Mouse (Mus musculus): ENCODE data around the gene Nhlrc2. TPM values are rescaled to one million over a fixed set of nuclear protein-coding genes. Genes with fewer than 3 reads are reported as not detected.
"Not testable (repeated sequence)": the region's sequence is repeated elsewhere in the genome, so short reads cannot be mapped to it uniquely, and the experiment has no call there.

The Nhlrc2 gene
- total and polyA plus RNA-seq, 3 experiments = 9.9 to 18.3 (median 12.6) TPM

DNA sequence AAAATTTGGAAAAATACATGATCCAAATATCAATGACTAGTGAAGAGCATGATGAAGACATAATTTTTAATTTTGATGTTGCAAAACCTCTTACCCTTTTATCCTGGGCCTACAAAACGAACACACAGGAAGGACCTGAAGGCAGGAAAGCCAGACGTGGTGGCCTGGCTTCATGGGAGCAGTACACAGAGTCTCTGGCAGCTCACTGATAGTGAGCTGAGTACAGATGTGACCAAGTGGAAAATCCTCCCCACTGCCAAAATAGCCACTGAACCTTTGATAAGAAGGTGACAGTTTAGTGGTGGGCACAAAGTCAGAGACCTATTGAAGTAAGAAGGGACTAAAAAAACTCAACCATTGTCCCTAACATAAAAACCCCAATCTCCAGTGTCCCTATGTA, 34.5 kb upstream of the Nhlrc2 start:
- H3K9me3 ChIP-seq (replicated peaks; ENCODE audit: low read length); H3K4me3 ChIP-seq (replicated peaks in 1 of 3; ENCODE audit: low read depth in 2 of 3, low read length in 2 of 3, poor library complexity in 1 of 3); H3K79me2 ChIP-seq (replicated peaks; ENCODE audit: control insufficient read depth, extremely low read depth, insufficient read depth, poor library complexity, severe bottlenecking); DNase-seq (ENCODE audit: extremely low read depth); in situ Hi-C loops (cut with MboI; ENCODE audit: low pct_ligation_motif_present, low pct_unique_long_range_greater_than_20kb, low sequenced_read_pairs); H3K4me2 ChIP-seq (ENCODE audit: insufficient read depth, low read depth, poor library complexity, severe bottlenecking); H3K27me3 ChIP-seq (replicated peaks); H3K36me3 ChIP-seq (replicated peaks in 1 of 2; ENCODE audit: control insufficient read depth in 1 of 2, insufficient read depth in 1 of 2, low read length in 1 of 2); H3K9ac ChIP-seq (ENCODE audit: insufficient read depth, low read depth); dilution Hi-C loops (cut with MboI; ENCODE audit: extremely low pct_ligation_motif_present, extremely low pct_unique_long_range_greater_than_20kb, low sequenced_read_pairs); H3K27ac ChIP-seq (ENCODE audit: insufficient read depth, low read depth); H3K4me1 ChIP-seq (ENCODE audit: control insufficient read depth in 1 of 2, insufficient read depth in 2 of 2): not testable (repeated sequence)

DNA sequence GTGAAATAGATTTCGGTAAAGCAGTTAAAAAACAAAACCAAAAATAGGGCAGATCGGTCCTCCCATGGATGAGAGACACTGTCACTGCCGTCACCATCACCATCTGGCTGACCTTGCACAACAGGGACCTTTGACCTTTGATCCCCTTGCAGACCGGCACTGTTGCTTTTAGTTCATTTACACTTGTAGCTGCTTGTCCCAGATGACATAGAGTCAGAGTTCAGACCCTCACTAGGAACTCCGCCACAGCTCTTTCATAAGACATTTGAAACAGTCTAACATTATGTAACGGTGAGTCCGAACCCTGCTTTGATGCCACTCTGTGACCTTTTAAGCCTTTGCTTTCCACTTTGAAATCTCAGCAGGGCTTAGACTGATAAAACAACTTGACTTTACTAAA, 28.7 kb upstream of the Nhlrc2 start:
- H3K27me3 ChIP-seq (replicated peaks); H3K27ac ChIP-seq (ENCODE audit: insufficient read depth, low read depth); DNase-seq (ENCODE audit: extremely low read depth); dilution Hi-C loops (cut with MboI; ENCODE audit: extremely low pct_ligation_motif_present, extremely low pct_unique_long_range_greater_than_20kb, low sequenced_read_pairs); H3K4me2 ChIP-seq (ENCODE audit: insufficient read depth, low read depth, poor library complexity, severe bottlenecking); H3K36me3 ChIP-seq (replicated peaks in 1 of 2; ENCODE audit: control insufficient read depth in 1 of 2, insufficient read depth in 1 of 2, low read length in 1 of 2); H3K9me3 ChIP-seq (replicated peaks; ENCODE audit: low read length); H3K4me1 ChIP-seq (ENCODE audit: control insufficient read depth in 1 of 2, insufficient read depth in 2 of 2); H3K79me2 ChIP-seq (replicated peaks; ENCODE audit: control insufficient read depth, extremely low read depth, insufficient read depth, poor library complexity, severe bottlenecking); in situ Hi-C loops (cut with MboI; ENCODE audit: low pct_ligation_motif_present, low pct_unique_long_range_greater_than_20kb, low sequenced_read_pairs); H3K4me3 ChIP-seq (replicated peaks in 1 of 3; ENCODE audit: low read depth in 2 of 3, low read length in 2 of 3, poor library complexity in 1 of 3); H3K9ac ChIP-seq (ENCODE audit: insufficient read depth, low read depth): not testable (repeated sequence)

DNA sequence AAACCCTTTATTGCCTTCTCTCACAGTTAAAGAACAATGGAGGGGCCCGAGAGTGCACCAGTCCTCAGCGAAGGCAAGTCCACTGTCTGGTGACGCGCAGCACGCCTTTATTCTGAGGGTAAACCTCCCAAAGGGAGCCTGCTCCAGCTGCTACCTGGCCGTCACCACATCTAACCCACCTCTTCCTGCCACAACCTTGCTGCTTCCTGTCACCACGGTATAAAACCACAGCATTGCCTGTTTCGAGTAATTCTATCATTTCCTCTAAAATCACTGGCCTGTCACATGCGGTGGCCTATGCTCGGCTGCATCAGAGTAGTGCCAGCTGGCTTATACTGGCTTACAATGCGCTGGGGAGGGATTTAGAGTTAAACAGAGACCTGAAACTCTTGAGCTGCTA, 17.5 kb upstream of the Nhlrc2 start:
- H3K9ac ChIP-seq (ENCODE audit: insufficient read depth, low read depth); H3K4me2 ChIP-seq (ENCODE audit: insufficient read depth, low read depth, poor library complexity, severe bottlenecking); H3K27me3 ChIP-seq (replicated peaks); dilution Hi-C loops (cut with MboI; ENCODE audit: extremely low pct_ligation_motif_present, extremely low pct_unique_long_range_greater_than_20kb, low sequenced_read_pairs); DNase-seq (ENCODE audit: extremely low read depth); in situ Hi-C loops (cut with MboI; ENCODE audit: low pct_ligation_motif_present, low pct_unique_long_range_greater_than_20kb, low sequenced_read_pairs); H3K79me2 ChIP-seq (replicated peaks; ENCODE audit: control insufficient read depth, extremely low read depth, insufficient read depth, poor library complexity, severe bottlenecking); H3K4me1 ChIP-seq (ENCODE audit: control insufficient read depth in 1 of 2, insufficient read depth in 2 of 2); H3K9me3 ChIP-seq (replicated peaks; ENCODE audit: low read length); H3K4me3 ChIP-seq (replicated peaks in 1 of 3; ENCODE audit: low read depth in 2 of 3, low read length in 2 of 3, poor library complexity in 1 of 3); H3K27ac ChIP-seq (ENCODE audit: insufficient read depth, low read depth): not testable (repeated sequence)
- peaks cover 12 to 42% of the 10 kb centered on the region in 2 experiments for H3K36me3 ChIP-seq (replicated peaks in 1 of 2; ENCODE audit: control insufficient read depth in 1 of 2, insufficient read depth in 1 of 2, low read length in 1 of 2)

DNA sequence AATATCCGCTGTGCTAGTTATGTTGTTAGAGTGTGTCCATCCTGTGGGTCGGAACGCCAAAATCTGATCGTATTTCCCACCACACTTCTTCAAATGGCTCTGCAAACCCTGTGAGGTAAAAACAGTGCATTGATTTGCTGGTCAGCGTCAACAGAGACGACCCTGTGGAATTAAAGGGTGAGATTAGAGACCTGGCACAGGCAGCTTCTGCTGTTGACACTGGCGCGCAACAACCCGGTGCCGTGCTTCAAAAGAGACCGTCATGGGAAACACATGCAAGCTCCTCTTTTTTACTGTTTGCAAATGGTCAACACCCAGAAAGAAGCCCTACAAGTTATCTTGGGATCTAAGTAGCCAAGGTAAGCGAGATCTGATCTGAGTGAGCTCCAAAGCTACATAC, 16.8 kb upstream of the Nhlrc2 start:
- H3K9ac ChIP-seq (ENCODE audit: insufficient read depth, low read depth) = no peak overlapping the region
- TF ChIP-seq EP300 (IDR thresholded peaks at IDR 0.05; ENCODE audit: low read length) = no peak
- no peak for TF ChIP-seq SMC3 (IDR thresholded peaks at IDR 0.05; ENCODE audit: low read depth, low read length)
- no peak for TF ChIP-seq TBP (conservative IDR thresholded peaks at IDR 0.05; ENCODE audit: low read depth, low read length)
- TF ChIP-seq POLR2A (IDR thresholded peaks at IDR 0.05; ENCODE audit: low read depth, low read length) = no peak
- TF ChIP-seq ELF1 (IDR thresholded peaks at IDR 0.05; ENCODE audit: low read depth, low read length) = no peak
- TF ChIP-seq KAT2A (IDR thresholded peaks at IDR 0.05; ENCODE audit: insufficient replicate concordance, low read length) = no peak
- no peak for TF ChIP-seq IRF4 (IDR thresholded peaks at IDR 0.05; ENCODE audit: low read depth, low read length)
- TF ChIP-seq TCF12 (IDR thresholded peaks at IDR 0.05; ENCODE audit: low read depth, low read length) = no peak
- TF ChIP-seq UBTF (IDR thresholded peaks at IDR 0.05; ENCODE audit: low read depth, low read length) = no peak
- no peak for TF ChIP-seq ZMIZ1 (IDR thresholded peaks at IDR 0.05; ENCODE audit: low read depth, low read length)
- no peak for TF ChIP-seq CHD2 (IDR thresholded peaks at IDR 0.05; ENCODE audit: low read length)
- no peak for TF ChIP-seq MAX (IDR thresholded peaks at IDR 0.05; ENCODE audit: low read length)
- no peak for TF ChIP-seq SIN3A (IDR thresholded peaks at IDR 0.05; ENCODE audit: low read length)
- no peak for TF ChIP-seq GABPA (IDR thresholded peaks at IDR 0.05; ENCODE audit: insufficient replicate concordance, low read depth, low read length)
- TF ChIP-seq MAZ (IDR thresholded peaks at IDR 0.05; ENCODE audit: low read depth, low read length) = no peak
- TF ChIP-seq RCOR1 (conservative IDR thresholded peaks at IDR 0.05; ENCODE audit: low read depth, low read length) = no peak
- H3K79me2 ChIP-seq (replicated peaks; ENCODE audit: control insufficient read depth, extremely low read depth, insufficient read depth, poor library complexity, severe bottlenecking) = no peaks in the 10 kb centered on the region
- in situ Hi-C loops (cut with MboI; ENCODE audit: low pct_ligation_motif_present, low pct_unique_long_range_greater_than_20kb, low sequenced_read_pairs) = no loop called here
- no peaks in the 10 kb centered on the region for H3K4me1 ChIP-seq (ENCODE audit: control insufficient read depth in 1 of 2, insufficient read depth in 2 of 2)
- H3K36me3 ChIP-seq (replicated peaks in 1 of 2; ENCODE audit: control insufficient read depth in 1 of 2, insufficient read depth in 1 of 2, low read length in 1 of 2) = peaks cover 19 to 49% of the 10 kb centered on the region in 2 experiments
- no peak overlapping the region for H3K27ac ChIP-seq (ENCODE audit: insufficient read depth, low read depth)
- no peak for DNase-seq (ENCODE audit: extremely low read depth)
- H3K4me2 ChIP-seq (ENCODE audit: insufficient read depth, low read depth, poor library complexity, severe bottlenecking) = no peak overlapping the region
- H3K27me3 ChIP-seq (replicated peaks) = no peaks in the 10 kb centered on the region
- dilution Hi-C loops (cut with MboI; ENCODE audit: extremely low pct_ligation_motif_present, extremely low pct_unique_long_range_greater_than_20kb, low sequenced_read_pairs) = no loop called here
- H3K9me3 ChIP-seq (replicated peaks; ENCODE audit: low read length) = no peaks in the 10 kb centered on the region
- no peak overlapping the region for H3K4me3 ChIP-seq (replicated peaks in 1 of 3; ENCODE audit: low read depth in 2 of 3, low read length in 2 of 3, poor library complexity in 1 of 3)
